Mouse (Mus musculus) kidney, adult 2 months (tissue): ENCODE measurements around the gene Sash1.

Experiments
- CTCF ChIP-seq: fragments of 200-500 bp; conservative IDR thresholded peaks from 2 replicates; pipeline ENCODE4 v1.5.1; 2011; ENCODE audit warnings: low read depth, mild to moderate bottlenecking, control low read depth, low read length, moderate library complexity, mixed read lengths; ENCODE audit not compliant: insufficient read depth, insufficient read length
- POLR2A ChIP-seq: fragments of 200-500 bp; IDR thresholded peaks from one replicate; pipeline ENCODE4 v1.6.1; 2011; ENCODE audit warnings: low read depth, low read length, control low read depth

- TF ChIP-seq CTCF (no peak), POLR2A (no peak)
Observed at GRCm38 (mm10) chr10:8759228-8759627, 126.6 kb downstream of the Sash1 start.
